Mouse (Mus musculus) stomach, postnatal 0 days (tissue): ENCODE measurements around the gene Bicral. TPM values are rescaled to one million over a fixed set of nuclear protein-coding genes. Genes with fewer than 3 reads are reported as not detected.
"Not testable (repeated sequence)": the region's sequence is repeated elsewhere in the genome, so short reads cannot be mapped to it uniquely, and the experiment has no call there.

Source experiments
- ATAC-seq: fragments of 200-750 bp; cut with Nextera tagmentation; 2 replicates; pipeline ENCODE4 v1.8.0; 2017; ENCODE audit not compliant: low FRiP score, low TSS enrichment
- DNase-seq: peaks from one replicate; pipeline ENCODE4 v3.0.0-alpha.2; 2016; ENCODE audit warnings: low spot score
- H3K27ac ChIP-seq: fragments of 300-500 bp; sonication (generic); replicated peaks from 2 replicates; pipeline ENCODE4 v1.5.1; 2014; ENCODE audit warnings: mild to moderate bottlenecking, control low read depth
- H3K27me3 ChIP-seq: fragments of 300-500 bp; sonication (generic); 2 replicates; pipeline ENCODE4 v1.6.1; 2014; ENCODE audit warnings: low read length; ENCODE audit not compliant: control insufficient read depth, insufficient read depth
- H3K36me3 ChIP-seq: fragments of 300-500 bp; sonication (generic); 2 replicates; pipeline ENCODE4 v1.6.1; 2014; ENCODE audit warnings: low read length, mixed read lengths; ENCODE audit not compliant: control insufficient read depth, insufficient read depth
- H3K4me1 ChIP-seq: fragments of 300-500 bp; sonication (generic); replicated peaks from 2 replicates; pipeline ENCODE4 v1.6.1; 2014; ENCODE audit warnings: antibody characterized with exemption; ENCODE audit not compliant: control insufficient read depth, insufficient read depth
- H3K4me2 ChIP-seq: fragments of 300-500 bp; sonication (generic); replicated peaks from 2 replicates; pipeline ENCODE4 v1.6.1; 2014; ENCODE audit warnings: low read depth, mild to moderate bottlenecking, control low read depth, moderate library complexity
- H3K4me3 ChIP-seq: fragments of 300-500 bp; sonication (generic); 2 replicates; pipeline ENCODE4 v1.5.1; 2014; ENCODE audit warnings: low read depth, low read length, control low read depth
- H3K9ac ChIP-seq: fragments of 300-500 bp; sonication (generic); 2 replicates; pipeline ENCODE4 v1.6.1; 2014; ENCODE audit warnings: mild to moderate bottlenecking, low read length, control low read depth, mixed read lengths
- H3K9me3 ChIP-seq: fragments of 300-500 bp; sonication (generic); 2 replicates; pipeline ENCODE4 v1.6.1; 2016; ENCODE audit warnings: low read length; ENCODE audit not compliant: control insufficient read depth
- CTCF ChIP-seq: IDR thresholded peaks from 2 replicates; pipeline ENCODE4 v1.5.1; 2016; ENCODE audit warnings: antibody characterized with exemption, low read depth, mild to moderate bottlenecking, moderate library complexity
- EP300 ChIP-seq: optimal IDR thresholded peaks from 2 replicates; pipeline ENCODE3; 2016; ENCODE audit warnings: antibody characterized with exemption
- WGBS: fragments of 180-500 bp; shearing (Covaris S2); extraction: QIAGEN DNeasy Blood & Tissue Kit; methylation state at CpG from one replicate; pipeline ENCODE4 v1.1.7; 2014; 5-methylcytosine and 5-hydroxymethylcytosine counted together
- polyA plus RNA-seq: library from polyadenylated mRNA; unstranded; fragments of >200 nt; fragmentation: Nextera tagmentation; extraction: Ambion mirVana; gene quantifications from 2 replicates; pipeline ENCODE4 v1.2.1, GENCODE M21; 2015

The Bicral gene
- polyA plus RNA-seq, 1 experiment from 2014 or later, result 2.3 TPM

- WGBS, result 3% methylated on average over 5 of the region's 5 CpGs
- H3K9ac ChIP-seq, result peak overlapping the region; percentile 81
Measured at GRCm38 (mm10) chr17:46772038-46772403, 86.3 kb downstream of the Bicral start.

GRCm38 (mm10) chr17:46771616-46772015 lies 86.7 kb downstream of the Bicral start:
- Histone ChIP-seq H3K9me3 (no peaks in the 10 kb centered on the region), H3K4me1 (no peaks in the 10 kb centered on the region; the same call in 1 of the 2 replicates), H3K9ac (peak overlapping the region; percentile 81), H3K36me3 (0 out of 2 replicates have a peak, but pooled peaks cover 4% of the 10 kb centered on the region), H3K27ac (peak overlapping the region; percentile 90; the same call in 1 of the 2 replicates), H3K27me3 (no peaks in the 10 kb centered on the region), H3K4me2 (peak overlapping the region; percentile 85), H3K4me3 (peak overlapping the region; percentile 86)
- TF ChIP-seq EP300, result no peak
- no peak for TF ChIP-seq CTCF
- DNase-seq (no peak), ATAC-seq (no peak)
- WGBS, result 59% methylated on average over 17 of the region's 17 CpGs

More at GRCm38 (mm10) chr17:46772038-46772403, 86.3 kb downstream of the Bicral start:
- no peaks in the 10 kb centered on the region for H3K9me3 ChIP-seq
- no peak for ATAC-seq
- H3K27ac ChIP-seq, result peak overlapping the region; percentile 90
- TF ChIP-seq EP300 (no peak), CTCF (no peak)
- H3K4me3 ChIP-seq, result peak overlapping the region; percentile 86
- peak overlapping the region; percentile 85 for H3K4me2 ChIP-seq
- H3K36me3 ChIP-seq, result 0 out of 2 replicates have a peak, but pooled peaks cover 4% of the 10 kb centered on the region
- no peaks in the 10 kb centered on the region for H3K27me3 ChIP-seq
- no peak for DNase-seq
- H3K4me1 ChIP-seq, result no peaks in the 10 kb centered on the region; the same call in 1 of the 2 replicates

- peak; percentile 51 for TF ChIP-seq CTCF
- TF ChIP-seq EP300, result no peak
- H3K4me3 ChIP-seq, result no peak overlapping the region
- no peak overlapping the region for H3K4me2 ChIP-seq
- H3K9me3 ChIP-seq, result no peaks in the 10 kb centered on the region
- H3K27me3 ChIP-seq, result no peaks in the 10 kb centered on the region
- DNase-seq (no peak), ATAC-seq (no peak)
- H3K4me1 ChIP-seq, result no peaks in the 10 kb centered on the region; the same call in 1 of the 2 replicates
- H3K27ac ChIP-seq, result no peak overlapping the region
- WGBS, result 85% methylated on average over 4 of the region's 4 CpGs
- no peak overlapping the region for H3K9ac ChIP-seq
- 0 out of 2 replicates have a peak, but pooled peaks cover 4% of the 10 kb centered on the region for H3K36me3 ChIP-seq
Measured at GRCm38 (mm10) chr17:46771025-46771424, 87.3 kb downstream of the Bicral start.

- TF ChIP-seq EP300 (no peak), CTCF (no peak)
- no peaks in the 10 kb centered on the region; the same call in 1 of the 2 replicates for H3K4me1 ChIP-seq
- DNase-seq (no peak), ATAC-seq (no peak)
- no peaks in the 10 kb centered on the region for H3K36me3 ChIP-seq
- 89% methylated on average over 11 of the region's 11 CpGs for WGBS
- no peak overlapping the region for H3K4me3 ChIP-seq
- no peaks in the 10 kb centered on the region for H3K27me3 ChIP-seq
- H3K9ac ChIP-seq, result no peak overlapping the region
- no peaks in the 10 kb centered on the region for H3K9me3 ChIP-seq
- no peak overlapping the region for H3K27ac ChIP-seq
- H3K4me2 ChIP-seq, result no peak overlapping the region
Measured at GRCm38 (mm10) chr17:46770546-46770945, 87.7 kb downstream of the Bicral start.

GRCm38 (mm10) chr17:46767868-46768267 lies 90.4 kb downstream of the Bicral start:
- Histone ChIP-seq H3K9ac (no peak overlapping the region), H3K4me2 (no peak overlapping the region), H3K27ac (no peak overlapping the region), H3K9me3 (no peaks in the 10 kb centered on the region), H3K4me1 (no peaks in the 10 kb centered on the region; the same call in 1 of the 2 replicates), H3K4me3 (no peak overlapping the region), H3K36me3 (no peaks in the 10 kb centered on the region), H3K27me3 (no peaks in the 10 kb centered on the region)
- peak; percentile 31 for DNase-seq
- TF ChIP-seq CTCF, result no peak
- TF ChIP-seq EP300, result no peak
- ATAC-seq, result no peak
- 43% methylated on average over 8 of the region's 8 CpGs for WGBS

- 52% methylated on average over 7 of the region's 9 CpGs for WGBS
Measured at GRCm38 (mm10) chr17:46764916-46765315, 93.4 kb downstream of the Bicral start.

More at GRCm38 (mm10) chr17:46764916-46765315, 93.4 kb downstream of the Bicral start:
- not testable (repeated sequence) for H3K36me3 ChIP-seq, H3K4me3 ChIP-seq, H3K4me2 ChIP-seq, H3K9me3 ChIP-seq, ATAC-seq, H3K9ac ChIP-seq, H3K4me1 ChIP-seq, H3K27ac ChIP-seq, H3K27me3 ChIP-seq, DNase-seq
